Mouse (Mus musculus) ES-CJ7 (cell line): Measurements from ENCODE around the gene Hspb6.
A peak's percentile ranks its signal among the peaks of the same experiment; 100 is the strongest.

Source experiments
- DNase-seq: peaks from one replicate; pipeline ENCODE4 v3.0.0; 2011; ENCODE audit warnings: low read depth, low spot score

Hspb6 gene

GRCm38 (mm10) chr7:30586455-30587020 is 34.6 kb downstream of the Hspb6 start:
- no peak for DNase-seq

DNA sequence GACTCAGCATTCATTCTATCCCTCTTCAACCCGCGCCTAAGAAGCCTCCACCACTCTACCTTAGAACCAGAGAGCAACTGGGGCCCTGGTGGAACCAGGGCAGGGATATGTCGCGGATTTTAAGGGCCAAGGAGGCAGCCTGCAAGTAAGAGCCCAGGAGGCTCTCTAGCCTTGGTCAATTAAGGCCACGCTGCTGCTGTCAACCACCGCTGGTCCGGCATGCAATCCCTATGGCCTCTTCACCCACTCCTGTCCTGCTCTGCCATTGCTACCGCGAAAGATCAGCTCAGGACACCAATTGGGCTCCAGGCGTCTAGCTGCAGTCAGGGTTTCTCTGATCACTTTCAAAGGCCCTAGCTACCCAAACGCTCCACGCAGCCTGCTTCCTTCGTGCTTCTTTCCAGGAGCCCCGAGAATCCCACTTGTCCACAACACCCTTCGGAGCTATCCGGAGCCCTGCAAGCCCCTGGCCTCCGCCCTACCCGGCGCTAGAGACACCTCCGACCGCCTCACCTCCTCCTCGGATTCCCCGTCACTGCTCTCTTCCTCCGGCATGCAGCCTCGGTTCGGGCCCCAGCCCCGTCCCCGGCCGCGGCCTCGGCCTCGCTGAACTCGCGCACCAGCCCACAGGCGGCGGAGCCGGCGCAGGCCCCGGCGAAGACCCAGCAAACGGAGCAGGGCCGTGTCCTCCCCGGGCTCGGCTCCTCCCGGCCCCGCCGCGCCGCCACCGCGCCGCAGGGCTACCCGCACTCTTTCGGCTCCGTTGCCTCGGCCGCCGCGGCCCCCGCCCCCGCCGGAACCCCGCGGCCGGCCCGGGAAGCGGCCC is 36.1 kb downstream of the Hspb6 start:
- no peak for DNase-seq

DNA sequence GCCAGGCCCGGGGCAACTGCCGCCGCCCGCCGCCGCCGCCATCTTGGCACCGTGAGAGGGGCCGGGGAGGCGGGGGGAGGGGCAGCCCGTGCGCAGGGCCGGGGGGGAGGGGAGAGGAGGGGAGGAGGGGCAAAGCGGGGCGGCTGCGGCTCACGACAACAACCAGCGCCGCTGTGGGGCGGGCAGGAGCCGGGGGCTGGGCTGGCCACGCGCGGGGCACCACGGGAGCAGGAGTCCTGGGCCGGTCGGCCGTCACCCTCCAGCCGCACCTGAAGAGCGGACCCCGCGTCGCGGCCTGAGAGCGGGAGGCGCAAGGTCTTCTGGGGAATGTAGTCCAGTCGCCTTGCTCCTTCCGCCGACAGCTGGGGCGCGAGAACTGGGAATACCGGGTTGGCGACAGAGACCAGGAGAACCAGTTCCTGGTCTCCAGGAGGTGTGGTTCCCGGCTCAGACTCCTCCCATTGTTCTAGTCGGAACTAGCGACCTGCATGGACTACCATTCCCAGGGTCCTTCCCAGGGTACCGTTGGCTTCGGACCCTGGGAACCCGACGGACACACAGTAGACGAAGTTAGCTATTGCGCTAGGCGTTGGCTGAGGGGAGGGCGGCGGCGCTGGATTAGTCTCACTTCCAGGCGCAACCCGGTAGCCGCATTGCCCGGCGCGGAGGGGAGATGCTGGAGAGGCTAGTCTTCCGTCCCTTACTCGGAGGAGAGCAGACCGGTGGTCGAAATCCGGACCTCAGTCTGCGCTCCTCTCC is 36.9 kb downstream of the Hspb6 start, which contains the start of gene Kmt2b:
TSS of gene Kmt2b (minus strand) at position 51 of the 759 bp plus-strand sequence.
- DNase-seq = peak; percentile 99

DNA sequence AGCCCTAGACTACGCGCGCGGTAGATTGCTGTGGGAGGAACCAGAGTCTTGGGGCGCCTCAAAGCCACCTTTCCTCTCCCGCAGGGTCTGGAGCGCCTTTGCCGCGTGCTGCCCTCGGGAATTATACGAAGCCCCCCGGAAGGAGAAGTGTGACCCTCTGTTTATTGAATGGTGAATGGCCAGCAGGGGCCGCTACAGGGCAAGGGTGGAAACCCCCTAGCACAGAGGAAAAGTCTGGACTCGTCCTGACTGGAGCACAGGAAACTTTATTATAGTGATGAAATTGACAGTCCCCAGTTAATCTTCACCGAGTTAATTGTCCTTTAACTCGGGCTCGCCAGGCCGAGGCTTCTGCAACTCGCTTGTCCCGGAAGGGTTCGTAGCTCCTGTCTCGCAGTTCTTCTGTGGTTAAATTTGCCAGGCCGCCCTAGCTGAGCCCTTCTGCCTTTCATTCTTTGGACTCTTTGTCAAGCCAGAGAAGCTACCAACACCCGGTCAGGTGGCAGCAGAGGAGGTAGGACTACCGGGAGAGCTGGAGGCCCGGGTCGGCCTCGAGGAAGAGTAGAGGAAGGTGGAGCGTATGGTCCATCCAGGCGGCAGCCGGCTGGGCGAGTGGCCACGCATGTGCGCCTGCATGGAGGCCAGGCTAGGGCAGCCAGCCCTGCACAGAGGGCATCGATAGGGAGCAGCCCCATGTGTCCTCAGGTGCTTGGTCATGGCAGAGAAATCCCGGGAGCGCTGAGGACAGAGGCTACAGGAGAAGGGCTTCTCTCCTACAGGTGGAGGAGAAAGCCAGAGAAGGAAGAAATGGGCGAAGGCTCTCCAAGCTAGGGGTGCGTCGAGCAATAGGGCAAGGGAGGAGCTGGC is 37.7 kb downstream of the Hspb6 start:
- DNase-seq = peak; percentile 85

DNA sequence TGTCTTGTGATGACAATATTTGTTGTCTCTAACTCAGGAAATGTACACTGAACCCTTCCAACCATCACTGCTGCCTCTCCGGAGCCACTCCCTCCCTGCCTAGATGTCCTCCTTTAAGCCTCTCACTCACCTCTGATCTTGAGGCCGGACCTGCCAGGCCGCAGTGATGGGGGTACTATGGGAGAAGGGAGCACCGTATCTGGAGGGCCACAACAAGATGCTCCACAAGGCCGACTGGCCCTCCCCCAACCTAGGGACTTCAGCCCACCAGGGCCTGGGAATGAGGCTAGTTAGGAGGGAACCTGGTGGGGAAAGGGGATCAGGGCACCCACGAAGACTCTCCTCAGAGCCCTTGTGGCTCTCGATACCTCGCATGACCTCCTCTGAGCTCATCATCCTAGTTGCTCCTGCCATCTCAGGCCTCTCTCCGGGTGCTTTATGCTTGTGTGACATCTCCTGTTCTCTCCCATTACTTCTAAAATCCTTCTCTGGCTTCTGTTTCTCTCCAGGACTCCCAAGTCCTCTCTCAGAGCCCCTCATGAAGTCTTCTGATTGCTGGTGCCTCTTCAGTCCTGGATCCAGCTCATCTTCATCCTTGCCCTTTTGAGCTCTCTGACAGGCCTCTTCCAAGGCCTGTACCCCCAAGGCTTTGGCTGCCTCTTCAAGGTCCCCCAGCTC is 39.1 kb downstream of the Hspb6 start:
- no peak for DNase-seq

DNA sequence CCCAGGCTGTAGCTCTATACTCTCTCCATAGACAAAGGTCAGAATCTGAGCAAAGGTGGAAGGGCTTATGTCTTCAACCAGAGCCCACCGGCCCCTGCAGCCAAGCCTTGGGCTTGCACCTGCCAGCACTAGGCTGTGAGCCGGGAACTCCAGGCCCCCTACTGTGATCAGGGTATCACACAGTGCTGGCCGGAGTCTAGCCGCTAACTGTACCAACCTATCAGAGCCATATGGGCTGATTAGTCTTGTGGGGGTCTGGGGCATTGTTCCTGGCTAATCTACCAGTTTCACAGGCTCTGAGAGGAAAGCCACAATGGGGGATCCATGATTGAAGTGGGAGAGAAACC is 39.6 kb downstream of the Hspb6 start:
- no peak for DNase-seq

- peak; percentile 58 for DNase-seq
Observed at GRCm38 (mm10) chr7:30592772-30593423, 40.9 kb downstream of the Hspb6 start.

- no peak for DNase-seq
Observed at GRCm38 (mm10) chr7:30593579-30594509, 41.9 kb downstream of the Hspb6 start.

GRCm38 (mm10) chr7:30594510-30595024 is 42.6 kb downstream of the Hspb6 start:
- DNase-seq = no peak

DNA sequence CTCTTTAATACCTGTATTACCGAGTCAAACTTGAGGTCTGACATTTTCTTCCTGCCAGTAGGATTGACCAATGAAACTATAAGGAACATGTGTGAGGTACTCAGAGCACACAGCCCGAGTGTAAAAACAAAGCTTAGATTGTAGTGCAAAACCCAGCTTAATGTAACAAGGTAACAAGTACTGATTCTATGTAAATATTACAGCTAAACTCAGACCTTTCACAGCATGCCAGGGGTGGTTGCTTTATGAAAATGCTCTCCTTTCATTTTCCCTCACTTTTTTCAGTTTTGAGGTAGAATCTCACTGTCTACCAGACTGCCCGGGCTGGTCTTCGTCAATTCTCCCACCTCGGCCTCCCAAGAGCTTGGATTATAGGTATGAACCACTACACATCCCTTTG is 44.1 kb downstream of the Hspb6 start:
- DNase-seq = no peak

DNA sequence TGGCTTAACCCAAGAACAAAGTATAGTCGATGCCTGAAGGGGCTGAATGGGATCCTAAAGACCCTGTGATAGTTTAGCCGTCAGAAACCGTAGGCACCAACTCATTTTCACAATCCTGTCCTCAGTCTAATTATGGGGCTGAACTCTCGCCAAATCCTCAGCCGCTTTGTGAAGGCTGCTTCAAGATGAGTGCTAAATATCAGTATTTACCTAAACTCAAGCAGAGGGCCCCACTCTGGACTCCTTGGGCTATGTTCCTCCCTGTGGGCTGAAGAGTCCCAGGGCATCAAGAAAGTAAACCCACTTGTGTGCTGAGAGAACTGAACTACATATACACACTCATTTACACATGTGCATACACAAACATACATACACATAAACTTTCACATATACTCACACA is 44.8 kb downstream of the Hspb6 start:
- no peak for DNase-seq

DNA sequence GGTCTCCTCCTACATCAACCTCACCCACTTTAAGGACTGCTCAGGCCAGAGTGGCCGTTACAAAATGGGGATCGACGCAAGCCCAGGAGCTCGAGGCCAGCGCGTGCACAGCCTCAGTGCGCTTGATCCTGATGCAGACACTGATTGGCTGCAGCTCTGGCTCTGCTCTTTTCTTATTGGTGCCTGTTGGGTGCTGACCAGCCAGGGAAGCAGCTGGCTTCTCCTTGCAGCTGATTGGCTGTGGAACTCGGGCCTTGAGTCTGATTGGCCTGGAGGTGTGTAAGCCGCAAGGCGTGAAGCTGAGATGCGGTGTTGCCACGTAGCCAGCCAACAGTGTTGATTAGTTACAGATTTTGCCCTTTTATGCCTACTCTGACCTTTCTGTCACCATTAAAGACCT is 46.8 kb downstream of the Hspb6 start, which contains the start of gene Zbtb32:
TSS of gene Zbtb32 (minus strand) at position 124 of the 400 bp plus-strand sequence.
- peak; percentile 86 for DNase-seq

DNA sequence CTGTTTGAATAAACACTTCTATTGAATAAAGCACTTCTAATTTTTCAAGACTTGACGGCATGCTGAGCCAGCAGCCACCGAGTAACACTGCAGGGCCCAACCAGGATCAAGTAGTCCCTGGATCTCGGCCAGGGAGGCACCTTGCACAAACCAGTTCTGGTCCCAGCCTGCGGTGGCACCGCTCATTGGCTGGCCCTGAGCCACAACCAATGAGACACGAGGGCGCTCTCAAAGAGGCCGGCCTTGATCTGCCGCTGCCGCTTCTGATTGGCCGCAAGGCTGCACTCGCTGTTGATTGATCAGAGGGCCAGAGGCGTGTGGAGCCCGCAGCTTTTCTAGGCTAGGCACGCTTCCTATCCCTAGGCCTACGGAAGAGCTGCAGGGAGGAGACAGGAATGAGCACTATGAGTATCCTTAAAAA is 48.0 kb downstream of the Hspb6 start:
- DNase-seq = peak; percentile 97

- DNase-seq = no peak
Observed at GRCm38 (mm10) chr7:30600651-30601050, 48.7 kb downstream of the Hspb6 start.

- DNase-seq = peak; percentile 93
Observed at GRCm38 (mm10) chr7:30602583-30602982, 50.6 kb downstream of the Hspb6 start.

GRCm38 (mm10) chr7:30604424-30604823 is 52.4 kb downstream of the Hspb6 start:
- DNase-seq = peak; percentile 48

DNA sequence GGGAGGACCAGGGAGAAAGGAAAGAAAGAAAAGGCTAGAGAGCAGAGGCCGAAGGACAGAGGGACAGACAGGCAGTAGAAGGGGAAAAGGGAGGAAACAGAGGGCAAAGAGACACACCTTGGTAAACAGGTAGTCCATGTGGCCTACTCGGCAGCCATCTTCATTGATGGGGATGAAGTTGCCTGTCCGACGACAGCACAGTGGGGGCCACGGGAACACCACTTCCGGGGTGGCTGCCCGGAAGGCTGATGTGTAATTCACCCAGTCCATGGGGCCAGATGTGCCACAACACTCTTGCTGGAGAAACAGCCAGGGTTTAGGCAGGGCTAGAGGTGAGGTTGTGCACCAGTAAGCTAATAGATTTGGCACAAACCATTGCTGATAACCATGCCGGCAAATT is 53.0 kb downstream of the Hspb6 start:
- no peak for DNase-seq
